Comparison of ENCODE assay signal across 8 mouse cellular contexts in the genomic region with DNA sequence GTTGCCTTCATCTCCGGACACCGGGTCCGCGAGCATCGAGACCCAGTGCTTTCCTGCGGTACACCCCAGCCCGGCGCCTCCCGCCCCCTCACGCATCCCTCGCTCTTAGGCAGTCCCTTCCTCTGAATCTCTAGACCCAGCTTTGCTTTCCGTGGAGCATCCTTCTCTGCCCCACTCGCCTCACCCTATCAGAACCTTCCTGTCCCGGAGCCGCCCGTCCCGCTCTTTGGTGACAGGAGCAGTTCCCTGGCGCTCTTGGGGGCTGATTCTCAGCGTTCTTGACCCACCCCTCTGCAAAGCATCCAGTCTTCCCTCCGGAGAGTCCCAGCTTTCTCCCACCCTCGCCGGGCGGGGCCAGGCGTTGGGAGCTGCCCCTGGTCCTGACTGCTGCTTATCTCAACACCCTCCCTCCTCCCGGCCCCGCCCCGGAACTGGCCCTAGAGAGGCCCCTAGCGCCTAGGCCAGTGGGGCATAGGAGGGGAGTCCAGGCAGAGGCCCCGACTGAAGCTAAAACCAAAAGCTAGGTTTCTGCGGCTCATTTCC. TPM values are rescaled to one million over a fixed set of nuclear protein-coding genes. Genes with fewer than 3 reads are reported as not detected.
DNase-seq lines count a peak whose midpoint lies in the region; ATAC-seq and TF ChIP-seq lines count a peak whose summit lies in the region.

No protein-coding gene starts in this region.

- peak overlapping the region; percentile 71 for H3K27ac ChIP-seq in cerebellum, adult 2 months (ENCODE audit: insufficient read depth, low read length)
- peak overlapping the region; percentile 97 for H3K27ac ChIP-seq in forebrain, embryonic 16.5 days (ENCODE audit: low read length)

- peak; percentile 61 to 65 for DNase-seq in left cerebral cortex, adult 18-20 months (ENCODE audit: low spot score in 2 of 2)
- DNase-seq in left cerebral cortex, adult 11 months (ENCODE audit: low spot score), result no peak
- DNase-seq in cerebellum, adult 2 months, result peak; percentile 79 to 80
- DNase-seq in layer of hippocampus, postnatal 25 days (ENCODE audit: extremely low spot score in 1 of 2, low spot score in 1 of 2), result peak; percentile 42 to 58
- DNase-seq in lung, postnatal 36 days, result peak; percentile 57
- DNase-seq in right cerebral cortex, postnatal 14 days, result peak; percentile 56

- no peaks in the 10 kb centered on the region; the same call in 1 of the 2 replicates for H3K36me3 ChIP-seq in forebrain, embryonic 16.5 days (ENCODE audit: control insufficient read depth, insufficient read depth)

- TF ChIP-seq POLR2A in cerebellum, adult 2 months (IDR thresholded peaks at IDR 0.05; ENCODE audit: borderline replicate concordance, insufficient read depth, low read length), result peak; percentile 41; the same call in 1 of the 2 replicates

- H3K4me2 ChIP-seq in forebrain, embryonic 16.5 days (ENCODE audit: low read length), result peak overlapping the region; percentile 74

- WGBS in cerebellum, adult 2 months, result 0% methylated on average over 29 of the region's 30 CpGs
- under 1% methylated on average over 28 of the region's 30 CpGs for WGBS in forebrain, embryonic 16.5 days

- peak overlapping the region; percentile 93 for H3K9ac ChIP-seq in forebrain, embryonic 16.5 days (replicated peaks; ENCODE audit: low read depth, low read length)

- peak overlapping the region; percentile 96 for H3K4me3 ChIP-seq in cerebellum, adult 2 months (replicated peaks; ENCODE audit: insufficient read depth, low read depth, low read length)
- peak overlapping the region; percentile 80 for H3K4me3 ChIP-seq in forebrain, embryonic 16.5 days (replicated peaks; ENCODE audit: low read length)

- TF ChIP-seq CTCF in cerebellum, adult 2 months (IDR thresholded peaks at IDR 0.05; ENCODE audit: borderline replicate concordance, insufficient read depth, low read depth, low read length), result no peak

- H3K9me3 ChIP-seq in forebrain, embryonic 16.5 days (ENCODE audit: control insufficient read depth, low read length), result no peaks in the 10 kb centered on the region

- H3K4me1 ChIP-seq in cerebellum, adult 2 months (ENCODE audit: control insufficient read depth, insufficient read depth, low read length), result peaks cover 16% of the 10 kb centered on the region
- H3K4me1 ChIP-seq in forebrain, embryonic 16.5 days (replicated peaks; ENCODE audit: control insufficient read depth, insufficient read depth, low read length), result peaks cover 33% of the 10 kb centered on the region

- peak; percentile 72 for ATAC-seq in forebrain, embryonic 16.5 days
- ATAC-seq in hematopoietic stem cell, adult 5-6 weeks (replicated peaks in 1 of 2; ENCODE audit: insufficient read depth in 1 of 2, low FRiP score in 2 of 2, low TSS enrichment in 1 of 2, low read depth in 1 of 2, poor library complexity in 2 of 2, severe bottlenecking in 2 of 2), result peak; percentile 28 to 50; a peak in 3 of 4 replicates

- no peaks in the 10 kb centered on the region for H3K27me3 ChIP-seq in cerebellum, adult 2 months (ENCODE audit: control insufficient read depth, insufficient read depth, low read length)
- no peaks in the 10 kb centered on the region for H3K27me3 ChIP-seq in forebrain, embryonic 16.5 days (replicated peaks; ENCODE audit: control insufficient read depth, insufficient read depth, low read length)

RNA-seq across cellular contexts. Expression of a gene that starts 0.9 kb away (rescaled TPM):
- 10 to 100 TPM; 38.0 to 49.1 TPM for total RNA-seq in left cerebral cortex, adult 18-20 months (2021)
- 109 and 119 TPM in 2 replicates for polyA plus RNA-seq in cerebellum, adult 2 months (2012; rRNA removed)
- polyA plus RNA-seq in forebrain, embryonic 16.5 days (2015; fragmentation: Nextera tagmentation; extraction: Ambion mirVana), result 29.4 and 38.1 TPM in 2 replicates
- 2.3 and 2.7 TPM in 2 replicates for total RNA-seq in hematopoietic stem cell, adult 5-6 weeks (2017)
- 10 to 100 TPM; 47.0 to 66.6 TPM for total RNA-seq in layer of hippocampus, postnatal 25 days (2021)

RNA-seq across cellular contexts. Expression of a gene that starts 12.8 kb away (rescaled TPM):
- total RNA-seq in left cerebral cortex, adult 18-20 months (2021), result 10 to 100 TPM; 19.0 to 19.2 TPM
- polyA plus RNA-seq in cerebellum, adult 2 months (2012; rRNA removed), result 18.5 and 18.7 TPM in 2 replicates
- polyA plus RNA-seq in forebrain, embryonic 16.5 days (2015; fragmentation: Nextera tagmentation; extraction: Ambion mirVana), result 43.3 and 48.2 TPM in 2 replicates
- total RNA-seq in hematopoietic stem cell, adult 5-6 weeks (2017), result 68.5 and 99.2 TPM in 2 replicates
- 10 to 100 TPM; 20.7 to 22.1 TPM for total RNA-seq in layer of hippocampus, postnatal 25 days (2021)

RNA-seq across cellular contexts. Expression of a gene that starts 18.9 kb away (rescaled TPM):
- total RNA-seq in left cerebral cortex, adult 18-20 months (2021), result 100 to 1,000 TPM; 218 to 223 TPM
- polyA plus RNA-seq in cerebellum, adult 2 months (2012; rRNA removed), result 39.8 and 56.8 TPM in 2 replicates
- 9.9 and 18.0 TPM in 2 replicates for polyA plus RNA-seq in forebrain, embryonic 16.5 days (2015; fragmentation: Nextera tagmentation; extraction: Ambion mirVana)
- total RNA-seq in hematopoietic stem cell, adult 5-6 weeks (2017), result not detected in 2 replicates
- total RNA-seq in layer of hippocampus, postnatal 25 days (2021), result 100 to 1,000 TPM; 664 to 669 TPM

RNA-seq across cellular contexts. Expression of a gene that starts 33.4 kb away (rescaled TPM):
- total RNA-seq in left cerebral cortex, adult 18-20 months (2021), result 1 to 10 TPM in 1 of 2 experiments, under 1 TPM in 1; 0.82 to 1.4 TPM
- 0.33 and 0.56 TPM in 2 replicates for polyA plus RNA-seq in cerebellum, adult 2 months (2012; rRNA removed)
- not detected in 2 replicates for polyA plus RNA-seq in forebrain, embryonic 16.5 days (2015; fragmentation: Nextera tagmentation; extraction: Ambion mirVana)
- total RNA-seq in hematopoietic stem cell, adult 5-6 weeks (2017), result not detected in 2 replicates
- total RNA-seq in layer of hippocampus, postnatal 25 days (2021), result 1 to 10 TPM; 2.1 to 2.2 TPM

RNA-seq across cellular contexts. Expression of a gene that starts 48.7 kb away (rescaled TPM):
- 10 to 100 TPM; 27.6 to 37.2 TPM for total RNA-seq in left cerebral cortex, adult 18-20 months (2021)
- polyA plus RNA-seq in cerebellum, adult 2 months (2012; rRNA removed), result 44.8 and 49.3 TPM in 2 replicates
- 23.3 and 23.6 TPM in 2 replicates for polyA plus RNA-seq in forebrain, embryonic 16.5 days (2015; fragmentation: Nextera tagmentation; extraction: Ambion mirVana)
- 50.8 and 58.0 TPM in 2 replicates for total RNA-seq in hematopoietic stem cell, adult 5-6 weeks (2017)
- 10 to 100 TPM; 37.2 to 37.8 TPM for total RNA-seq in layer of hippocampus, postnatal 25 days (2021)

Comparison
In these comparisons a context has a peak if more than half of its experiments do, and no peak if none do; other contexts are left out.
1. RNA of a gene that starts 0.9 kb away (total RNA-seq): 47.0 to 66.6 TPM in layer of hippocampus, postnatal 25 days and 38.0 to 49.1 TPM in left cerebral cortex, adult 18-20 months; 2.3 to 2.7 TPM in hematopoietic stem cell, adult 5-6 weeks; every median in the first group is over 10 times any median in the second.
2. RNA of a gene that starts 18.9 kb away (total RNA-seq): 664 to 669 TPM in layer of hippocampus, postnatal 25 days and 218 to 223 TPM in left cerebral cortex, adult 18-20 months; not detected in hematopoietic stem cell, adult 5-6 weeks; every median in the first group is over 100 times any median in the second.